Mouse (Mus musculus) adrenal gland, adult 2 months (tissue): Measurements from ENCODE around the gene Rab9. TPM values are rescaled to one million over a fixed set of nuclear protein-coding genes. Genes with fewer than 3 reads are reported as not detected.

ENCODE experiments used
- DNase-seq: peaks from one replicate; pipeline ENCODE4 v3.0.0; 2021
- long read RNA-seq: library from polyadenylated mRNA; stranded (forward); transcript quantifications from one replicate; pipeline ENCODE4 v2.0.0, GENCODE M21; 2021
- polyA plus RNA-seq: library from polyadenylated mRNA; depleted of rRNA; stranded (reverse); fragments of >200 nt; gene quantifications from 2 replicates; pipeline ENCODE4 v1.2.3, GENCODE M21; 2012; rRNA removed
- total RNA-seq, 2 experiments: library from RNA; stranded (reverse); gene quantifications; 2 replicates each; pipeline ENCODE4 v1.2.3; 2021

The Rab9 gene
- total RNA-seq (10 to 100 TPM; 47.3 to 49.9 TPM), polyA plus RNA-seq (1.7 and 1.8 TPM in 2 replicates)
- long read RNA-seq, transcript Rab9-202 (3 exons, 1,447 nt) = major isoform, 28 of 29 reads
- long read RNA-seq, partial matches to known transcripts = 0 of 29 reads
- long read RNA-seq, other reads (novel, unspliced or antisense) = 1 of 29 reads

GRCm38 (mm10) chrX:166479365-166479983 lies at the start of gene Rab9:
Rab9 (minus strand) TSS chrX:166479867.
- DNase-seq = peak; percentile 95

- DNase-seq = no peak
Observed at GRCm38 (mm10) chrX:166528126-166528525, 48.5 kb upstream of the Rab9 start.

- DNase-seq = peak; percentile 31
Observed at GRCm38 (mm10) chrX:166525637-166526315, 46.1 kb upstream of the Rab9 start.

DNA sequence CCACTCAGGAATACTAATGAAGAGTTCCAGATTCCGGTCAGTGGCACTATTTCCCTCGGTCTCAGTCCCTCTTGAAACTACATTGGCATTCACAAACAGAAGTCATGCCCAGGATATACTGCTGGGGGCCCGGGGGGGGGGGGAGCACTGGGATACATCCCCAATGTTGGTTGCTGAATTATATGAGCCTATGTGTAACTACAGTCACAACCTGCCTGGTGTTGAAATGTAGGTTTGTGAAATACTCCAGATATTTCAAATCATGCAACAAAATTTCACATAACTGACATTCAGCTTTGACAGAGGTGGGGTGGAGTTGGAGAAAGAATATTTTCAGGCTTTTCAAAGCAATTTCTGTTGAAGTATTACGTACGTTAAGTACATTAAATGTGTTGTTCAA lies 41.1 kb upstream of the Rab9 start:
- DNase-seq = no peak

GRCm38 (mm10) chrX:166518345-166518744 lies 38.7 kb upstream of the Rab9 start, which contains the start of gene Tceanc:
Tceanc (minus strand) TSS chrX:166518567.
- DNase-seq = no peak

DNA sequence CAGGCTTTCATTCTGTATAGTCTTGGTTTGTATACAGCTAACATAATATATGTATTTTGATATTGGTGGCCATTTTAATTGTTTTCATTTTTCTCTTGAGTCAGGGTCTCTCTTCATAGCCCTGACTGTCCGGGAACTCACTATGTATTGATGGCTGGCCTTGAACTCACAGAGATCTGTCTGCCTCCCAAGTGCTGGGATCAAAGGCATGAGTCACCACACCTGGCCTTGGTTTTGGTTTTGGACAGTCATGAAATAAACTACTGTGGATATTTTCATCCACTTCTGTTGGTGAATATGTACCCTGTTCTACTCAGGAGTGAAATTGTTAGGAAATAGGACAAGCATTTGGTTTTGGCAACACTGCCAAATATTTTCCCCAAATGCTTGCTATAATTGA lies 37.0 kb upstream of the Rab9 start:
- peak; percentile 63 for DNase-seq

DNA sequence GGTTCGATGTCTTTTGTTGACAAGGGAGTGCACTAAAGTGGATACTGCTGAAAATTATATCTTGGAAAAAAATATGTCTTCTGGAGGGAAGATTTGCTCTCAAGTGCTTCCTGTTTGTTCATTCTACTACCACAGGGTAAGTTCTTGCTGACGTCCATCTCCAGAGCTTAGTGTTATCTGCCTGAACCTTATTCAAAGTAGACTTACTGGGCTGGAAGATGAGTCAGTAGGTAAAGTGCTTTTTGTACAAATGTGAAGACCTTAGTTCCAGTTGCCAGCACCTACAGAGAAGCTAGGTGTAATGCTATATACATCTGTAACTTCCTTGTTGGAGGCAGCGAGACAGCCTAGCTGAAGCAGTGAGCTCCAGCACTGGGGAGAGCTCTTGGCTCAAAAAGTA lies 36.3 kb upstream of the Rab9 start:
- DNase-seq = no peak

- DNase-seq = peak; percentile 20
Observed at GRCm38 (mm10) chrX:166514035-166514434, 34.4 kb upstream of the Rab9 start.

DNA sequence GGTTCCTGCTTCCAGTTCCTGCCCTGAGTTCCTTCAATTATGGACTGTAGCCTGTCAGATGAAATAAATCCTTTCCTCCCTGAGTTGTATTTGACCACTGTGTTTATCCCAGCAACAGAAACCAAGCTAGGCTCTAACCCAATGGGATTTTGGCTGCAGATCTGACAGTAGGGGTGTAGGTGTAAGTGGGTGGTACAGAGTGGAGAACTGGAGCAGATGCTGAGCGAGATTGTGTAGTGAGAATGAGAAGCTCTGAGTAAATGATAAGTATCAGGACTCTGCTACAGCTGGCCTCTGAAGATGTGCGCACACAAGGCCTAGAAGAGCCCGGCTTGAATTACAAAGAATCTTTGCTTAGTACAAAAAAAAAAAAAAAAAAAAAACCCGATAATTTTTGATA lies 32.4 kb upstream of the Rab9 start:
- no peak for DNase-seq

DNA sequence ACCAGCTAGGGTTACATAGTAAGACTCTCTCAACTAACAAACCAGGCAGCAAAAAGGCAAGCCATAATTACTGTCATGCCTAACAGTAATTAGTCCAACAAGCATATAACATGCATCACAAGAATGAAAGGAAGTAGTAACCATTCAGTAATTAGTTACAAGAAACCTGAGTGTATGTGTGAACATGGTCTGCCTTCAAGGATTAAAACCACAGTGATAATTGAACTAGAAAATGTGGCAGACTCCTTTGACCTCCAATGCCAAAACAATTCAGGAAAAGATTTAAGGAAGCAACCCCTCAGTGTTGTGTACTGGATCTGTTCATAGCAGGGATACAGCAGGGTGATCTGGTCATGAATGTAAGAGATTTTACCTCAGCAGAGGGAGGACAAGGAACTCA lies 31.4 kb upstream of the Rab9 start:
- DNase-seq = no peak

- DNase-seq = peak; percentile 94
Observed at GRCm38 (mm10) chrX:166509761-166510738, 30.4 kb upstream of the Rab9 start.

- DNase-seq = no peak
Observed at GRCm38 (mm10) chrX:166504421-166504820, 24.8 kb upstream of the Rab9 start.

DNA sequence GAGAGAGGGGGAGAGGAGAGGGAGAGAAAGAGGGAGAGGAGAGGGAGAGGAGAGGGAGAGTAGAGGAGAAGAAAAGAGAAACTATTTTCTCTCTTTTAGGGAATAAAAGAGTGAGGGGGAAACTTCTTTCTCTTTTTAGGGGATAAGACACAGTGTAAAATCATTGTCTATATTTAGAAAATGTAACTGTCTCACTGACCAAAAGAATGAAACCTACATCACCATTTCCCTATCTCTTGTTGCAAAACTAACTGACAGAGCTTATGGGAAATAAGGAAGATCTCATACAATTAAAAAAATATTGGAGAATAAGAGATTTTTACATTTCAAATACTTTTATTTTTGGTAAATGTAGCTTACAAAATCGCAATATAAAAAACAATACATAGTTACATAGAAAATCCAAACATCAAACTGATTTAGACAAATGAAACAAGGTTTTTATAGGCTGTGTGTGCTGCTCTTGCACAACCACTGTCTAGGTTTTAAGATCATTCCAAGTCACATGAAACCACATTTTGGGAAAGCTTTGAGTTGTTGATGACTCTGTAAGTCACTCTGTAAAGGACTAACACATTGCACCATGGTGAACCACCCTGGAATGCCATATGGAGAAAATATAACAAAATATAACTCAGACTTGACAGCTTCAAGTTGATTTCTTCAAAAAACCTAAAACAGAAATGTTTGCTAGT lies 20.0 kb upstream of the Rab9 start:
- DNase-seq = no peak

GRCm38 (mm10) chrX:166497771-166498170 lies 18.1 kb upstream of the Rab9 start:
- DNase-seq = no peak

DNA sequence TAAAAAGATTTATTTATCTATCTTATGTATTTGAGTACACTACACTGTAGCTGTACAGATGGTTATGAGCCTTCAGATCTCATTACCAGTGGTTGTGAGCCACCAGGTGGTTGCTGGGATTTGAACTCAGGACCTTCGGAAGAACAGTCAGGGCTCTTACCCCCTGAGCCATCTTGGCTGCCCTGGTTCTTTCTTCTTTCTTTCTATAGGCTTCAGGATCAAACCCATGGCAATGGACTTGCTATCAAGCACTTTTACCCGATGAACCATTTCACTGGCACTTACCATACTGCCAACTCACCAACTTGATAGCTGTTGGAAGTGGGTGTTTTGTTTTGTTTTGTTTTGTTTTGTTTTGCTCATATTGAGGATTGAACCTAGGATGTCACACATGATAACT lies 15.4 kb upstream of the Rab9 start:
- DNase-seq = no peak

DNA sequence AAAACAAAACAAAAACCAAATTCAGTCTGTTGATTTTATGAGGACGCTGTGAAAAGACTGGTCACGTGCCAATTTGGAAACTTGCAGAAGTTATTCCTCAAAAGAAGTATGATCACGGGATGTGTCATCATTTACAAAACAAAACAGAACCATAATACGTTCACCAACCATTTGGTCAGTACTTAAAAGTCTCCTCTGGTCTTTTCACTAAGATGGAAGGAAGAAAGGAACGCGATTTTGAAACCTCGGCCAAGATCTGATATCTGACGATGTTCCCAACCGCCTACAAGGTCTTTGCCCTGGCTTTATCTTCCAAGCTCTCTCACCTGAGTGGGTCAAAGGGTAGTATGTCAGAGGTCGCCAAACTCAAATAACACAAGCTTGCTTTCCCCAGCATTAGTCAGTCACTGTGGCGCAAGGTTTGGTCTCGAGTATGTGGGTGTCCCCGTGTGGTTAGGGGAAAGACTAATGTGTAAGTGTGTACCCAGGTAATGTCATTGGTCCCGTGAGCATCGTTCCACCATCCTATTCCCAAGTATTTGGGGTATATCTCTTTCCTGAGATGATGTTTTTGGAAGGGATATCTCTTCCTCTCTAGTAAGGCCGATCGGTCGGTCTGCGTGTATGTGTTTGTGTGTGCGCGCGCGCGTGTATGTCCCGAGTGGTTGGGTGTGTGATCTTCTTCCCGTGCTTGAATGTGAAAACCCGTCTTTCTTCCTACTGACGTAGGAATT lies 869 bp downstream of the Rab9 start:
- peak; percentile 50 for DNase-seq

DNA sequence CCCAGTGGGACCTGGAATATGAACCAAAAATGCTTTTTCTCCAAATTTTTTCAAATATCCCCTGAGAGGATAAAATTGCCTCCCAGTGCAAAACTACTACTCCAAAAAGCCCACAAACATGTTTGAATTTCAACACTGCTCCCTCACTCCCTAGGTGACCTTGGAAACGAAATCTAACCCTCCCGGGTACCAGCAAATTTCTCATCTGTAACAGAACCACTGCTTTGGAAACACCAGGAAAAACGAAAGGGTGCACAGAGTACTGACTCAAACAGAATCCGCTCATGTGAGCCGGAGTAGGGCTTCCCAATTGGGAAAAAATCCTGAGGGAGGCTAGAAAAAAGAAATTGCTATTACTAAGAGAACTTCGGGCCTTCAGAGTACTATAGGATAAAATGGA lies 2.3 kb downstream of the Rab9 start:
- DNase-seq = peak; percentile 24

DNA sequence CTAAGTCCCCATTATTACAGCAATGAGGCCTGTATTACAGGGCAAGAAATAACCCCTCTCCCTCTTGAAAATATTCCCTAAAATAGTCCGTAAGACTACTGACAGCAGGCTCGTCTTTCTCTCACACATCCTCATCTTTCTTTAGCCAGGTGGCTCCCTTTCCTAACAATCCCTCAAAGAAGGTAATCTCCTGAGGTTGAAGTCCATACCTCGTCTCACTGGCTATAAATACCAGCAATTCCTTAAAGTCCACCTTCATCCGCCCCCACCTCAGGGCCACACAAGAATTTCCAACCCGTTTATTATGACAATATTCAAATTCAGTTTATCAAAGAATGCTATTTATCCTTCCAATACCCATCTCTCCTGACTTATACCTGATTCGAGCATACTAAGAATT lies 7.1 kb downstream of the Rab9 start:
- DNase-seq = no peak

DNA sequence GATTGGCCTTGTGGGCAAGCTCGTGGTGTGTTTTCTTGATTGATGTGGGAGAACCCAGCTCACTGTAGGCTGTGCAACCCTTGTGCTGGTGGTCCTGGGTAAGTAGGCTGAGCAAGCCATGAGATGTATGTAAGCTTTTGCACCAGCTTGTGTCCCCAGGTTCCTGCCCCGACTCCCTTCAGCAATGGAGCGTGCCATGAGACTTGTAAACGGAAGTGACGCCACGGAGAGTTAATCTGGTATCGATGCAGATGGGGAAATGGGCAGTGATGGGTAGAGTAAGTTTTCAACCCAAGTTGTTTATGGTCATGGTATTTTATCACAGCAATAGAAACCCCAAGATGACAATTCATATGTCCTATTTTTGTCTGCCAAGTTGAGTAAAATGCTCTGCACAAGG lies 11.3 kb downstream of the Rab9 start:
- no peak for DNase-seq

DNA sequence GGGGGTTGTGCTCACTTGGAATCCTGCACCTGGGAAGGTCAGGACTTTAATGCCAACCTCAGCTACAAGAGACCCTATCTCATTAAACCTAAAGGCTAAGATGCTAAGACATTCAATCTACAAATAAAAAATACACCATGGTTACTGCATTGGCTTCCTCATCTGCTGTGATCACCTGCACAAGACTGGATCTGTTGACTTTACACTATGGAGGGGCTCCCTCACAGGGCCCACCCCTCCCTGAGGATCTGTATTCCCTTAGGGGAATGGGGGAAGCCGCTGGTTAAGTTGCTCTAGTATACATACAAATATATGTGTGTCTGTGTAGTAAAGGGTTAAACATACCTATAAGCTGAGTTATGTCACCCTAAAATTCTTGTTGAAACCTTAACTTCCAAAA lies 24.1 kb downstream of the Rab9 start:
- no peak for DNase-seq

DNA sequence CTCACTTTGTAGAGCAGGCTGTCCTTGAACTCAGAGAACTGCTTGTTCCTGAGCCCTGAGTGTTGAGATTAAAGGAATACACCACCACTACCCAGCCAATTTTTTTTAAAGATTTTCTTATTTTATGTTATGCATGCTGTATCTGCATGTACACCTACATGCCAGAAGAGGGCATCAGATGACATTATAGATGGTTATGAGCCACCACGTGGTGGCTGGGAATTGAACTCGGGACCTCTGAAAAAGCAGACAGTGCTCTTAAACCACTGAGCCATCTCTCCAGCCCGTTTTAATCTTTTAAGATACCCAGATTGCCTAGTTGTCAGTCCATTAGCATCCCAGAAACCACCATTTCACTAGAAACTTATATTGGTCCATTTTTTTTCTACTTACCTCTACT lies 25.3 kb downstream of the Rab9 start:
- no peak for DNase-seq
